Mouse (Mus musculus): Measurements from ENCODE around the gene Thada.

Gene Thada

DNA sequence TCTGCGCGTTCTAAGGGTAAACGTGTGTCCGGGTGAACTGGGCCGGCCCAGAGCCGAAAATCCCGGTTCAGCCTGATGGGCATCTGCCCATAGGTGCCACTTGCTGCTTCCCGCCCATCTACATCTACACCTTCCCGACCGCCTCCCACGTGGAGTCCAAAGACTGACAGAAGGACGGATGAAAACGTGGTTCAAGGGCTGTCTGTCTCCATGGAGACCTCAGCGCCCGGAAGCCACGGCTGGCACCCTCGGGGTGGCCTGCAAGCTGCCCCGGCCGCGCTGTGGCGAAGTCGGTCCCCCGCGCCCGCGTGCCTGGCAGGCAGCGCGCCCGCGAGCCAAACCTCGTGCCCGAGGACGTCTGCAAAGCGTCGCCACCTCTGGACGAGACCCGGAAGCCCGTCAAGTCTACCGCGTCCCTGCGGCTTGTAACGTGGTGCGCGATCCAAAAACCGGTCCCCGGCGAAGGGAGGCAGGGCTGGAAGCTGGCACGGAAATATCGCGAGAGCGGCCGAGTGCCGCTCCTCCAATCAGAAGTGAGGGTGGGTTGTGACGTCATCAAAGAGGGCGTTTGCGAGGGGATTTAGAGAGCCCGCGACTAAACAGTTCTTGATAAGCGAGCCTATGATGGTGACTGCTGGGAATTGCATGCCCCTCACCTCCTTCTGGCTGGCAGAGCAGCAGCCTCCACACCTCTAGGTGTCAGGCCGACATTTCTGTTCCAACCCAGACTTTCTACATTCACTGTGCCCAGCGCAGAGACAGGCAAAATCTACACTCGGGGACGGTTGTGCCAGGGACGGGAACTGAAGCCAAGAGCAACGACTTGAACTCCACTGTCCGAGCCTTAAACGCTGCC lies at the start of gene Thada:
Gene Thada (minus strand): TSS at position 453 of the 856 bp plus-strand sequence.
- peak; percentile 98 for DNase-seq (ENCODE audit: low spot score)

DNA sequence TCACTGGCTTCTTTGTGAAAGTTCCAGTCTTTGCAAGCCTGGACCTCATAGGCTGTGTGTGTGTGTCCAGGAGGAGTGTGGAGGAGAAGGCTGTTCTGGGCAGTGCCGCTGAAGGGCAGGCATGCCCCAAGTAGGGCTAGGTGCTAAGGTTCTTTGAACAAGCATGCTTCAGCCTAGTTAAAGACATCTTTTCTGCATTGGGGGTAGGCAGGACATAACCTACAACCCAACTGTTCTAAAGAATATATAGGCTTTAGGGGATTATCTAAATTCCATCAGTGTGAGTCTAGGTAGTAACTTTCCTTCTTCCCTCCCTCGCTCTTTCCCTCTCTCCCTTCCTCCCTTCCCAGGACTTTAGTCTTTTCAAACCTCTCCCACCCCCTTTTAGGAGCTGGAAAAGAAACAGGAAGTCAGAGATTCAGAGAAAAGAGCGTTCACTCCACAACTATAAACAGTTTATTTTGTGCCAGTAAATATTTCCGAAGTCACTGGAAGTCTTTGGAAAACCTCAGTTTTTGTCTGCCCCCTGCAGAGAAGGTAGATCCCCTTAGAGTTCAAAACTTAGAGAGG lies 46.6 kb upstream of the Thada start:
- no peak for DNase-seq (ENCODE audit: low spot score)

DNA sequence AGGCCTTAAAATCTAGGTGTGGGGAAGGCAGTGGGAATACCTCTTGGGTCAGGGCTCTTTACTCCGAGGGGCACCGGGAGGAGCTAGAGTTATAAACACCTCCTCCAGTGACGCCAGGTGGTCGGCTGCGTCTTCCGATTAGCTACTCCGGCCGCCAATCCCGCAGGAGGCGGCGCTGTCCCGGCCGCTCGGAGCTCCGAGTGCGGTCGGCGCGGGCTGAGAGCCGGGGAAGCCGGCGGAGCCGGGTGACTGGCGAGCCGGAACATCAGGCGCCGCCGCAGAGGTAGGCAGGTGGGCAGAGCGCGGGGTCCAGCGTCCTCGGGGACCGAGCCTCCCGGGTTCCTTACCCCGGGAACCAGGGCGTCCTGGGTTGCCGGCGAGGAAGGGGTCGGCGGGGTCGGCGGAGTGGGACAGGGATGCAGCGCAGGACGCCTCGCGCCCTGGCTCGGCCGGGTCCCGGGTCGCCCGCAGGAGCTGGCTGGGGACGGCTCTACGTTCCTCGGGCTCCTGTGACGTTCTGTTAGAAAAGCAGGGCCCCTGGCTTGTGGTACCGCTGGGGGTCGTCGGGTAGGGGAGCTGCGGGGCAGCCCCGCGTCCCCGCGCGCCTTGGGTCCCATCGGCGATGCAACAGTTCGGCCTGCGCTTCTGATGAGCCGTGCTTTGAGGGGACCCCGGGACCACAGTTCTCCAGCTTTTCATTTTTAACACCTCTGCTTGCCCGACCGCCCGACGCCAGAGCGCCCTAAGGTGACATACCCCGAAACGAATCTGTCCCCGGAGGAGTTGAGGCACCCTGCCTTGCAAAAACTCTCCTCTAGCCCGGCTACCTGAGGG lies 45.9 kb upstream of the Thada start, which contains the start of gene Plekhh2:
Gene Plekhh2 (plus strand): TSS at position 214 of the 834 bp plus-strand sequence.
- peak; percentile 72 for DNase-seq (ENCODE audit: low spot score)

DNA sequence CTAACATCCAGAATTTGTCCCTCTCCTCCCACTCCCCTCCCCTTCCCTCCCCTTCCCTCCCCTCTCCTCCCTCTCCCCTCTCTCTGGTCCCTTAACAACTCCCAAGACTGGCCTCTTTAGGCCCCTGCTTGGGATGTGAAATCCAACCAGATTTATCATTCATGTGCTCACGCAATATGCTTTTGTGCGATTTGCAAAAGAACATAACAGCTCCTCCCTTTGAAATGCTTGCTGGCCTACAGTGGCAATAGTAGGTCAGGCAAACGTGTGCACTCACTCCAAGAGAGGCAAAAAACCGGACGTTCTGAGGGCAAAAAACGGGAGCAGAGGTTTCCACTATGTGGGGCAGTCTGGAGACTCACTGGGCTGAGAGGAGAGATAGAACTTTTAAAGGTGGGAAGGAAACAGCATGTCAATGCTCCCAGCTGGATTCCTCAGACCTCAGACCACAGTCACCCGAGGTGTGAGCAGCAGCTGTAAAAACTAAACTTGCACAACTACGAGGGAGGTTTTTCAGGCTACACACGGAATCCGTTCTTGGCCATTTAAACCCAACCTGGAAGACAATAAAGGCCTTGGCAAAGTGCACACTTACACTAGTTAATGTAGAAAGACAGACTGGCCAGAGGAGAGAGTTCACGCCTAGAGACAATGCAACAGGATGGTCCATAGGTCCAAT lies 45.1 kb upstream of the Thada start:
- no peak for DNase-seq (ENCODE audit: low spot score)

DNA sequence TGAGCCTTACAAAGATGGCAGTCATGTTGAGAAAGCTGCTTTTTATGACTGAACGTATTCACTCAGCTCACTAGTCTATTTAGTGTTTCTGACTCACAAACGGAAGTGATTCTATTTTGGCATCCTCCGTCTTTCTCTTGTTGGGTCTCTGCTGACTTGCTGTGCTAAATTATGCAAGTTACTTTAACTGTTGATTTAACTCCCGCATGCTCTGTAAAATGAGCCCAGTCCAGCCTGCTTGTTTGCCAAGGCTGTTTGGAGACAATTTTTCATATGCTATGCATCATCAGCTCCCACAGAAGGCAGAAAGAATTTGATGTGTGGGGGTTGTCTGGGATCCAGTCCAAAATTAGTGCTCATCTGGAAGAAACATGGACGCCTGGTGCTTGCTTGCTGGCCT lies 44.4 kb upstream of the Thada start:
- DNase-seq (ENCODE audit: low spot score), result no peak

DNA sequence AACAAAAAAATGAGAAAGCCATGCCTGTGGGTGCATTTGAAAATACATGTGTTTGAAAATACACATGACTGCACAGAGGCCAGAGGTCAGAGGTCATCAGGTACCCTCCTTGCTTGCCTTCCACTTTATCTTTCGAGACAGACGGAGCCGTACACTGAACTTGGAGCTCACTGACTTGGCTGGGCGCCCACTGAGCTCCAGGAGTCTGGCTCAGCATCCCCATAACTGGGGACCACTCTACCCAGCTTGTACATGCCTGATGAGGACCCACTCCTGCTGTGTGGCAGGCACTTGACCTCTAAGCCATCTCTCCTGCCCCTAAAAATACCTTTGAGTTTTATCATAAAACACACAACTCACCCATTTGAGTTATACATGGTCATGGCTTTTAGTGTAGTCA lies 43.2 kb upstream of the Thada start:
- no peak for DNase-seq (ENCODE audit: low spot score)

DNA sequence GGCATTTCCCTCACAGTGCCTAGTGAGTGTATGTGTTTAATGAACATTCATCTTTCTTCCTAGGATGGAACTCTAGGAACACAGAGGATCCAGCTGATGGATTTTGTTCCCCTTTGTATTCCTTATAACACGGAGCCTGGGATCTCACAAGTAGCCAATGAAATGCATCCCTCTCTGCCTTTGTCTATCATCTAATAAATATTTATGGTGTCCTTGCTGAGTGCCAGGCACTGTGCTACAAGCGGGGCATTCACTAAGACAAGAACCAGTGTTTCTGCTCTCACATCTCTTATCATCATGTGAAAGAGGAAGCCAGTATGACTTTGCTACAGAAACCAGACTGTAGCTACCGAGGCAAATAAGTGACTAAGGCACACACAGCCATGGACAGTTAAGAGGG lies 42.7 kb upstream of the Thada start:
- no peak for DNase-seq (ENCODE audit: low spot score)

DNA sequence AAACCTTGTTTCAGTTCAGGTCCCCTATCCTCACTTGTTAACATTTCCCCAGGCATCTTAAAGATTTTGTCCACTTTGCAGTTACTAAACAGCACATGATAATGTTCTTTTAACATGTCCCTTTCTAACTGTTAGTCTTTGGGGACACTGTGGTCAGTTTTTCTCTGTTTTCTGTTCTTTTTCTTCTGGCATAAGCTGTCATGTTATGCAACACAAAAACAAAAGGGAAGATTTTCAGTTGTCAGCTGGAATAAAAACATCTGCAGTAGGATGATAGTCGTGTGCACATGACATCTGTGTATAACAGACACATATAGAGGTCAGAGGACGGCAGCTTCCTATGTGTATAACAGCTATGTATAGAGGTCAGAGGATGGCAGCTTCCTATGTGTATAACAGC lies 39.9 kb upstream of the Thada start:
- DNase-seq (ENCODE audit: low spot score), result no peak

DNA sequence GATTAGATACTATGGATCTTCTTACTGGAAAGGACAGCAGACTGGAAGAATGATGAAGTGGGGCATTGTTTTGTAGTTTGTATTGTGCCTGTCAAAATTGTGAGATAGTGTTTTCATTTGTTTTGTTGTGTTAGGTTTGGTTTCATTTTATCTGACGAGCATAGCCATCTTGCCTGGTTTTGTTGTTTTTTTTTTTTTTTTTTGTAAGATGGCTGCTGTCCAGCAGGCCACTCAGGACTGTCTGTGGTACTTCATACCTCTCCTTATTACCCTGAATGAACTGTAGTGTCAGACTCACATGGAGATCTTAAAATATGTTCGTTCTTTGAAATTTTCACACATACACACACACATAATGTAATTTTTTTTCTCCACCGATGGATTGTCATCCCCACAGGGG lies 36.3 kb upstream of the Thada start:
- no peak for DNase-seq (ENCODE audit: low spot score)

DNA sequence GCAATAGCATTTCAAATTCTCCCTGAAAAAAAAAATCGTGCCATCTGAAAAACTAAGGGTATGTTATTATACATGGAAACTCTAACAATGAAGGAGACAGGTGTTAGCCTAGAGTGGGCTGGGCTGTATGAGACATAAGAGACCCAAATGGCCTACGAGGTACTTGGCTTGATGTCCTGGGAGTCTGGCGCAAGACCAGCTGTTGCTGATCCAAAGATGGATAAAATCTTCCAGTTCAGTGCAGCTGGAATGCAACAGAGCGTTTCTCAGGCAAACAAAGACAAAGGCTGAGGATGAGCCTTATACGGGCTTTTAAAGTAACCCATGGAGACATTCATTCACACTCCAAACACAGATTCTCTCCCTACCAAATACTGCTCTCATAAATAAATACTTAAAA lies 32.6 kb upstream of the Thada start:
- no peak for DNase-seq (ENCODE audit: low spot score)

DNA sequence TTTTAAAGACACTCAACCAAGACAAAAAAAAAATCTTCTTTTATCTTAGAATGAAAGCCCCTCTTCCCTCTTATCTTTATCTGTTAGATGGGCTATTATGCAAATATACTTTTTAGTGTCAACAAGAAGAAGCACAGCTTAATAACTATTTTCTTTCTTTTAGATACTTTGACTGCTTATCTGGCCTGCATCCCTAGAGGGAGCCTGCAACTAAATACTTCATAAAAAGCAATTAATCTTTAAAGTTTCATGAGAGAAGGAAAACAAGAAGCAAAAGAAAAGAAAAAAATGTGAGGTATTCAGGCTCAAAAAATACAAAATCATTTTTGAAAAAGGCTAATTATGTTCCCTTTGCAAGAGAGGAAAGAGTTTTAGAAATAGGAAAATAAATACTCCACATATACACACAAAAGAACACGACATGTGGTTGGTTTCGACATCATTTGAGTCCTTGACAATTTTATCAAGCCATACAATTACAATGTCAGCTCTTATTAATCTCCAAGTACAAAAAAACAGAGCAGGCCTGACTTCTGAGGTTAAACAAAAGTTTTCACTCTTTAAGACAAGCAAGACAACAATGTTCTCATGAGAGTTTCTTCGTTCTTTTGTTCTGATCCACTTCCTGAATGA lies 32.1 kb upstream of the Thada start:
- no peak for DNase-seq (ENCODE audit: low spot score)

DNA sequence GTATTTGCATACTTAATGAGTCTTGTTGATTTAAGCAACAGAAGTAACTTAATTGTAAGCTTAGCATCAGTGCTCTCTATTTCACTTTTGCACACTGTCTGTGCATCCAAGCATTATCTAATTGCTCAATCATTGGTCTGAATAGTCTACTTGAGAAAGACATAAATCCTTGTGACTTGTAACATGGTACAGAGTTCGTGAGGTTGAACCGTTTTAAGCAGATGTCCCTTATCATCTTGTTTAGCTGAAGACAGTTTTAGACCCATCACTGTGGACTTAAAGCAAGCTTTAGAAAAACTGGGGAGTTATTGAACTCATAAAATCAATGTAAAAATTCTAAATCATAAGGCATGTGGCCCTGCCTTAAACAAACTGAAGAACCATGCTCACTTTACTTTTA lies 31.6 kb upstream of the Thada start:
- DNase-seq (ENCODE audit: low spot score), result no peak

DNA sequence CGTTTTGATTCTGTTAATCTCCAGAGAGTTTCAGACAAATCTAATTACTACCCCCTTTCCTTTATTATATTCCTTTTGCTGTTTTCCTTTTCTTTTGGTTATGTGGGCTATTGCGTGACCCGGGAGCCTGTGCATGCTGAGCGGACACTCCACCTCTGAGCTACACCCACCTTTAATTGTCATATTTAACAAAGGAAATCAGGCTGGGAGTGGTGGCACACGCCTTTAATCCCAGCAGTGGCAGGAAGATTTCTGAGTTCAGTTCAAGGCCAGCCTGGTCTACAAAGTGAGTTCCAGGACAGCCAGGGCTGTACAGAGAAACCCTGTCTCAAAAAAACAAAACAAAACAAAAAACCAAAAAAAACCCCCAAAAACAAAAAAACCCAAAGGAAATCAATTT lies 31.0 kb upstream of the Thada start:
- DNase-seq (ENCODE audit: low spot score), result no peak

DNA sequence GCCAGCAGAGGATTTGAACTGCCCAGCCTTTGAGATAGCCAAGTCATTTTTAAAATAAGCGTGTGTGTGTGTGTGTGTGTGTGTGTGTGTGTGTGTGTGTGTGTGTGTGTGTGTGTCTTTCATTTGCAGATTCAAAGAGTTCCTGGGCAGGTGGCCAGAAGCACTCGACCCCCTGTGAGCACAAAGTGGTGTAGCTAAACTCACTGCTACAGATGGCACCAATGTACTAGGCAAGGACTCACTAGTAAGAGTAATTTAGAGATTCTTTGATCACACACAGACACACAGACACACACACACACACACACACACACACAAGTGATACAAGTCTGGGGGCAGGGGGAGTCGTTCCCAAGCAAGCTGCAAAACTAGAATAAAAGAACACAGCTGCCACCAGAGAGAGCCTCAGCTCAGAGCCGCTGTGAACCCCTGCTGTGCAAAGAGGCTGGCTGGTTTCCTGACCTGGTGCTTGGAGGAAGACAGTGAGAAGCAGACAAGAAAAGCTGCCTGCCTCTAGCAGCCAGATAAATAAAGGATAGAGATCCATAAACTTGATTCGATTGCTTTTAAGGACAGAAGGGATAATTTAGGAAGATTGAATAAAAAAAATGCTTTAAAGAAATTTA lies 26.4 kb upstream of the Thada start:
- no peak for DNase-seq (ENCODE audit: low spot score)

DNA sequence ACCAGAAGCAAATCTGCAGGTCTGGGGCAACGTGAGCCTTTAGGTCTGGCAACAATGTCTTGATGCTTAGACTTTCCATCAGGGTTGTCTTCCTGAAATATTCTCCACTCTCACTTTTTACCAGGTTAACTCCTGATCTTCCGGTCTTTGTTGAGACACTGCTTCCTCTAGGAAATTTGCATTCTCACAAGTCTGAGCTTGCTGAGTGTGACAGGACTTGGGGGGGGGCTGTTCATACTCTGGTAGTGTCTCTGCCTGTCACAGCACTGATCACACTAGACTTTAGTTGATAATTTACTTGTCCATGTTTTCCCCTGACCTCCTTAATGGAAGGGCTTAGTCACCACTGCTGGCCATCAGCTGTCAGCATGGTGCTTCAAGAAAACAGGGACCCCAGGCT lies 21.4 kb upstream of the Thada start:
- no peak for DNase-seq (ENCODE audit: low spot score)

DNA sequence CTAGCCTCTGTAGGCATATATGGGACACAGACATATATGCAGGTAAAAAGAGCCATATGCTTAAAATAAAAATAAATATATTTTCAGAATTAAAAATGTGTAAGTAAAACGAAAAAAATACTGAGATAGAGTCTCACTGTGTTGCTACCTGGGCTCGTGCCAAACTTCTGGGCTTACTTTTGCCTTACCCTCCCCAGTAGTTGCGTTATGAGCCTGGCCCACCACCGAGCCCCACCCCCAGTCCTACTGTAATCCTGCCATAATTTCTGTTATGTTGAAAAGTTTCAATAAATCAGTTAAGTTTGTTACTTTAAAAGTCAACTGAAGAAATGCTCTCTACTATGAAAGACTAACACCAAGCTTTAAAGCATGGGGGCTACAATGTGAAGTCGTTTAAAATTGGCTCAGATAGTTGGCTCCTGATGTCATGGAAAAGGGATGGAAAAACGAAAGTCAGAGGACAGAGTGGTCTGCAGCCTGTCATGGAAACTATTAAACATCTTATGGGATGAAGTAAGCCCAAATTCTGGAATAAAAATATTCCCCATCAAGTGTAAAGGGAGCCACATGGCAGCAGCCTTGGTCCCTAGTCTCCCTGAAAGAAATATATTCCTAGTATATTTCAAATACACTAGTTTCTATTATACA lies 17.8 kb upstream of the Thada start:
- no peak for DNase-seq (ENCODE audit: low spot score)

DNA sequence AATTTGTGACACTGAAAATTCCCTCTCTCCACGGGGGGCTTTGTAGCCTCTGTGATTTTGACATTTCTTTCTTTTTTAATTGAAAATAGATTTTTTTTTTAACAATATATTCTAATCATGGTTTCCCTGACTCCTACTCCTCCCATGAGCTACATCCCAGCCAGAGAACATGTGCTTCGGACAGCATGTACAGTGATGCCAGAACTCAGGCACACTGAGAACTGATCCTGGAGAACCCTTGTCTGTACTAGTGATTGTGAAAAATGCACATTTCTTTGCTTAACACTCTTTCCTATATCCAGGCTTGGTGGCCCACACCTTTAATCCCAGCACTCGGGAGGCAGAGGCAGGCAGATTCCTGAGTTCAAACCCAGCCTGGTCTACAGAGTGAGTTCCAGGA lies 16.8 kb upstream of the Thada start:
- DNase-seq (ENCODE audit: low spot score), result no peak

DNA sequence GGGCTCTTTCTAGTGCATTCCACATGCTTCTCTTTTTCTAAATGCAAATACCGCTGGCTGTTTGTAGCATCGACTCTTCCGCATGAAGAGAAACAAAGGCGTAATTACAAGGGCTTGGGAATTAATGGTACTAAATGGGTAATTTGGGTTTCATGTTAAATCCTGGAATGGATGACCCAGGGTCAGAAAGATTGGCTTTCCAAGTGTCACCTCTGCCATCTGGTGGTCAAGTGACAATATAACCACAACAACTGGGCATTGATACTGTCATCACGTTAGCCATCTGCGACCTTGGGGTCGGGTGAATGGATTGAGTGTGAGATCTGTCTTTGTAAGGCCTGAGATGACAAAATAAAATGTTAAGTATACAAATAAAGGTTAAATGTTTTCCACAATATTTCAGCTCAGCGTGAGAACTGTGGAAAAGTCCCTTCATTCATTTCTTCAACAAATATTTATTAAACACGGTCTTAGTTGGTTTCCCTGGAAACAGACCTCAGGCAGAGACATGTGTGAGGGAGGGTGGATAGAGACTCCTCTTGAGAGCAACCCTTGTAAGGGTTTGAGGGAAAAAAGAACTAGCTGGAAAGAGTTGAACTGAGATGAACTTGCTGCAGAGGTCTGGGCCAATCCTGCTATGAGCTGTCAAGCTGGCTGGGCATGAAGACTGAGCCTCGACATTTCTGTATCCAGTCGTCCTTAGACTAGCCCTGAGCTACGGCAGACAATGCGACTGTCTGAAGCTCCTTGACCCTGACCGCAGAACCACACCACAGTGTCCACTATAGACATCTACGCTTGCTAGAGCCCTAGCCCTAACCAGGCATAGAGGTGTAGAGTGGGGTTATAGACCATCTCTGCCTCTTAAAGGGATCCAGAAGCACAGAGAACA lies 14.7 kb upstream of the Thada start:
- DNase-seq (ENCODE audit: low spot score), result no peak

DNA sequence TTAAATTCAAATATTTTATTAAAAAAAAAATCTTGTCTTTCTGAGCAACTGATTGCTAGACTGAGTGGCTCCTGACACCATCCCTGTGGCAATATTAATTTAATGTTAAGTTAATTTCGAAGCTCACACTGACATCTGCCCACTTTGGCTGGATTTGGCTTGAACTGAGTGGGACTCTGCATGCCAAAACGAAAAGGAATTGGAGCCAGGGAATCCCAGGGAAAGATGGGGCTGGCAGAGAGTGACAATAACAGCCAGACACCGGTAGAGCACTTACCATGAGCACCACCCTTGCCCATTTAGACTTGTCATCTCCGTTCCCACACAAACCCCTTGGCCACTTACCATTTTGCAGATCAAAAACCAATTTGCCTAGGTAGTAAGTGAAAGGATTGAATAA lies 12.3 kb upstream of the Thada start:
- no peak for DNase-seq (ENCODE audit: low spot score)

DNA sequence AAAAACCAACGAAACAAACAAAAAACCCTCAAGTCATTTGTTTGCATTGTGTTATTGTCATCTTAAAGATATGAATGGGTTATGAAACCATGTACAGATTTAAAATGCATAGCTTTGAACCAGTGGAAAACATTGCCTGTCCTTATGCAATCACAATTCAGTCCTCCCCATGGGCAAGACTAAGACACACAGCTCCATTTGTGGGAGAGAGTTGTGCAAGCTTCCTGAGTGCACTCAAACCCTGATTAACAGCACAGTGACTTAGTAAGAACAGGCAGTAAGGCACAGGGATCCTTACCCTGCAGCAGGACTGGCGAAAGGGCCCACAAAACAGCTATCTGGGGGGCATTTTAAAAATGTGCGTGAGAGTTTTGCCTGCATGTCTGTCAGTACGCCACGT lies 11.2 kb upstream of the Thada start:
- no peak for DNase-seq (ENCODE audit: low spot score)
